Mouse (Mus musculus): ENCODE results near the gene Tcerg1l. TPM values are rescaled to one million over a fixed set of nuclear protein-coding genes. Genes with fewer than 3 reads are reported as not detected.

Gene Tcerg1l
- polyA plus RNA-seq, 1 experiment from 2014 or later = 28.4 TPM

DNA sequence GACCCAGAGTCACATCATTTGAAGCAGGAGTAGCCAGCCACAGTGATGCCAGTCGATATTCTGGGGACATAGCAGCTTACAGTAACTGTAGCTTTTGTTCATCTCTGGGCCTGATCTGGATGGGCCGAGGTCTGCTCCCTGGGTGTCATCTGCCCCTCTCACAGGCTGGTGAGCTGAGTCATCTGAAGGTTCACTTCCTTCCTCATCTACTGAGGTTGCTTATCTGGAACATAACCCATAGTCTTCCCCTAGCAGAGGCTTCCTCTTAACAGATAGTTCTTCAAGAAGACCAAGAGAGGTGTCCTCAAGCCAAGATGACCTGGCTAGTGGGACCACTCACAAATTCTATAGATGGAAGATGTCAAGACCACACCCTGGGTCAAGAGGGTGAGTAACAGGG, 192.4 kb downstream of the Tcerg1l start:
- H3K4me1 ChIP-seq = no peaks in the 10 kb centered on the region
- H3K9me3 ChIP-seq = no peaks in the 10 kb centered on the region
- ATAC-seq (replicated peaks) = no peak
- WGBS = 88% methylated on average over 2 of the region's 2 CpGs
- no peak overlapping the region for H3K4me2 ChIP-seq
- H3K27me3 ChIP-seq (replicated peaks) = no peaks in the 10 kb centered on the region
- H3K27ac ChIP-seq = no peak overlapping the region
- H3K36me3 ChIP-seq (replicated peaks) = no peaks in the 10 kb centered on the region
- H3K4me3 ChIP-seq = no peak overlapping the region
- H3K9ac ChIP-seq = no peak overlapping the region

DNA sequence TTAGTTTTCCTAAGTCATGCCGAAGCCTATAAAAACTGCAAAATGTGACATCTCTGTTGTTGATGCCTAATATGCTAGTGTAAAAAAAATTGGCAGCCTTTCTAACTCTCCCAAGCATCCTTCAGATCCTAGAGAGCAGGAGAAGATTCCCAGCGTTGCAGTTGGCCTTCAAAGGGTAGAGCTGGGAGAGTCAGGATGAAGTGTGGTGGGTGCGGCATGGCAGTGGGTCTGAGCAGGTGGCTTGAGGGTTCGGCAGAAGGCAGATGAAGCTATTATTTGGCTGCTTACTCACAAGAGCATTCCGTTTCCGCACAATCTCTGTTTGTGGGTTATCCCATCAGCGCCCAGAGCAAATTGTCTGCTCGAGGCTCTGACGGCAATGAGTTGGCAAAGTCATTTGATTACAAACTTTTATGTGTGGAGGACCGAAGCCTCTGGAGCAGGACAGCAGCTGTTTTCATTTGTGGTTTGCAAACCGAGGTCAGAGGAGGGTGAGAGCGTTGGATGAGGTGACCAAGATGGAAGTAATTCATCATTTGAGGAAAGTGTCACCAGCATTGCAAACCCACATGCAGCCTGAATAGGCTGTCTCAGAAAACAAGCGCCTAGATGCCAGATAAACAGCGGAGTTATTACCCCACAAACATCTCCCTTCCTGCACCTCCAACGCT, 195.2 kb downstream of the Tcerg1l start:
- ATAC-seq (replicated peaks) = no peak
- Histone ChIP-seq H3K4me3 (no peak overlapping the region), H3K9ac (no peak overlapping the region), H3K4me2 (no peak overlapping the region), H3K9me3 (no peaks in the 10 kb centered on the region), H3K27me3 (replicated peaks) (no peaks in the 10 kb centered on the region), H3K36me3 (replicated peaks) (no peaks in the 10 kb centered on the region), H3K27ac (no peak overlapping the region), H3K4me1 (no peaks in the 10 kb centered on the region)
- WGBS = 90% methylated on average over 15 of the region's 15 CpGs

DNA sequence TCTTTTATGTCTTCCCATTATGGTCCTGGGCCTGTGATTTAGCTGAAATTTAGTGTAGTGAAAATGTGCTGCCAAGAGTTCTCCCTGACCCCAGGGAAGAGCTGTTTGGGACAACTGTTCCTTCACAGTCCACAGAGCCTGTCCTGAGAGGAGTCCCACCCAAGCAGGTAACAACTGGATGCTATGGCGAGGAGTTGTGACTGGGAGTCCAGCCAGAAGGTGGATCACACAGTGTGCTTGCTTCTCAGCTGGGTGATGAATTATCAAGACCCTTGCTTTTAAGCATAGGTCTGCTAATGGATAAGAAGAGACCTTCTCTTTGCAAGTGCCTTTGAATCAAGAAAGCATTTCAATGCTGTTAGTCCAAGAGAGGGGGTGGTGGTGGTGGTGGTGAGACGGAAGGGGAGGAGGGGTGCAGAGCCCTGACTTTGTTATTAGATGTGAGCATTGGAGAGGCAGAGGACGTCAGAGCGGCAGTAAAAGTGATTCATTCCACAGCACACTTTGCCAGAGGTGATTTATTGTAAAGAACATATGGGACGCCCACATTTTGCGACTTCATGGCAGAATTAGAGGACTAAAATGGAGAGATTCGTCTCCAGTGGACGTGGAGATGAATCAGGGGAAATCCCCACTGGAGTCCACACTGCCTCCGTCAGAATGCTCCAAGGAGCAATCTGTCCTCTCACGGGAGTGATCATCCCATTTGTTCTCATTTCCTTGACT, 198.0 kb downstream of the Tcerg1l start:
- Histone ChIP-seq H3K36me3 (replicated peaks) (no peaks in the 10 kb centered on the region), H3K4me3 (no peak overlapping the region), H3K27ac (no peak overlapping the region), H3K9ac (no peak overlapping the region), H3K27me3 (replicated peaks) (no peaks in the 10 kb centered on the region), H3K4me1 (no peaks in the 10 kb centered on the region), H3K9me3 (no peaks in the 10 kb centered on the region), H3K4me2 (no peak overlapping the region)
- WGBS = 74% methylated on average over 10 of the region's 10 CpGs
- no peak for ATAC-seq (replicated peaks)

DNA sequence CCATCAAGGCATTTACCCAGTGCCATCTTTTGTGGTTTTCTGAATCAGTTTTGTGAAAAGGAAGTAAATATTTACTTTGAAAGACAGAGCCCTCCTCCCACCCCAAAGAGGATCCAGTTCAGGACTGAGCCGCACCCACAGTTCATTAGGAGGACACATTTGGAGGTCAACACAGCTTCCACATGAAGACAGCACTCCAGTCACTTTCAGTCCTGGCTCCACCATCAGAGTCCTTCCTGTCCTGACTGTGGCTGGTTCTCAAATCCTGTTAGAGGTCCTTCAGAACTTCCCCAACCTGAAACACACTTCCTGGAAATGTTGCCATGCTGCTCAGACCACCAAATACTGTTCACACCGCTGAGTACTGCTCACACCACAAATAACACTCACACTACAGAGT, 201.4 kb downstream of the Tcerg1l start:
- Histone ChIP-seq H3K27me3 (replicated peaks) (no peaks in the 10 kb centered on the region), H3K4me2 (no peak overlapping the region), H3K4me1 (no peaks in the 10 kb centered on the region), H3K9me3 (no peaks in the 10 kb centered on the region), H3K9ac (no peak overlapping the region), H3K36me3 (replicated peaks) (no peaks in the 10 kb centered on the region), H3K27ac (no peak overlapping the region), H3K4me3 (no peak overlapping the region)
- 90% methylated on average over 2 of the region's 2 CpGs for WGBS
- no peak for ATAC-seq (replicated peaks)

DNA sequence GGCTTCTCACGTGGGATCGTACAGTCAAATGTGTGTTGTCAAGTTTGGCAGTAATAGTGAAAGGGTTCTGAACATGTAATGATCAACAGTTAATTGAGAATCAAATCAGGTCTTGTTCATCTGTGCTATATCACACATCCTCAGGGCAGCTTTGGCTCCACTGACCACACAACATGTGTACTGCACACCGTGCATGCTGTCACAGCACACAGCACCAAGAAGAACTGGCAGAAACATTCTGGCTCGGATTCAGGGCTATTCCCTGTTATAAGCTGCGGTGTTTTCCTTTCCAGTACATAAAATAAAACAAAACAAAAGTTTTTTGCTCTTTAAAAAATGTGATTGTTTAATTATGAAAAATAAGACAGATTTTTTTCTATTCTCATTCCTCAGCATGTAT, 213.3 kb downstream of the Tcerg1l start:
- Histone ChIP-seq H3K27me3 (replicated peaks) (no peaks in the 10 kb centered on the region), H3K4me3 (no peak overlapping the region), H3K27ac (no peak overlapping the region), H3K36me3 (replicated peaks) (no peaks in the 10 kb centered on the region), H3K4me2 (no peak overlapping the region), H3K9ac (no peak overlapping the region), H3K9me3 (no peaks in the 10 kb centered on the region), H3K4me1 (peaks cover 5% of the 10 kb centered on the region; the same call in 1 of the 2 replicates)
- 87% methylated on average over 5 of the region's 5 CpGs for WGBS
- no peak for ATAC-seq (replicated peaks)

DNA sequence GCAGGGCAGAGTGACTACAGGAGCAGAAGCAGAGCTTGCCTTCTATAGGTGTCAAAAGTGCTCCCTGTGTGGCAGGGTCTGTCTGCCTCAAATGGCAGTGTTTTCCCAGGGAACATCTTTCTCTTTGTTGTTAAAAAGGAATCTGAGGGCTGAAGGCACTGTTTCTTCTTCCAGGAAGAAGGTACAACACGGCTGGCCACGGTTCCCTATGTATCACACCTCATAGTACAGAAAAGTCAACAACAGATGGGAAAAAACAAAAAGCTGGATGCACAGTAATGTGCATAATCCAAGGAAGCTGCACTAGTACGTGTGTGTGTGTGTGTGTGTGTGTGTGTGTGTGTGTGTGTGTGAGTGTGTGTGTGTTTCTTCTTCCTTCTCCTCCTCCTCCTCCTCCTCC, 215.3 kb downstream of the Tcerg1l start:
- H3K4me3 ChIP-seq = no peak overlapping the region
- no peaks in the 10 kb centered on the region for H3K9me3 ChIP-seq
- WGBS = 77% methylated on average over 3 of the region's 3 CpGs
- H3K36me3 ChIP-seq (replicated peaks) = no peaks in the 10 kb centered on the region
- ATAC-seq (replicated peaks) = no peak
- H3K4me1 ChIP-seq = peaks cover 5% of the 10 kb centered on the region; the same call in 1 of the 2 replicates
- H3K9ac ChIP-seq = no peak overlapping the region
- H3K4me2 ChIP-seq = no peak overlapping the region
- no peak overlapping the region for H3K27ac ChIP-seq
- H3K27me3 ChIP-seq (replicated peaks) = no peaks in the 10 kb centered on the region

DNA sequence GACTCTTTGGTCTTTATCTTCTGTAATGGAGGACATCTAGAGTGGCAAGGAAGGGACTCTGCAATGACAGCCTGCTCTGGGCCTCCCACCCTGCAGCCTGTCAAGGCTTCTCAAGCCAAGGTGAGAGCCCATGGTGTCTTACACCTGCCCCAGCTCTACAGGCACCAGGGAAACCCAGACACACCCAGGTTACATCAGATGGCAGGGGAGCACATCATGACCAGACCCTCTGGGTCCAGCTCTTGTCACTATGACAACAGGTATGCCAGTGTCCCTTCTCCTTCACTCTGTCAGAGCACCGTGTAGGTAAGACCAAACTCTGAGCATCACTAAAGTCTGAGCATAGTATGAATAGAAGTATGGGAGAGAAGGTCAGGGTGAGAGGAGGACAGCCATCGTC, 218.9 kb downstream of the Tcerg1l start:
- no peak overlapping the region for H3K9ac ChIP-seq
- no peak overlapping the region for H3K4me2 ChIP-seq
- ATAC-seq (replicated peaks) = no peak
- no peak overlapping the region for H3K4me3 ChIP-seq
- H3K27me3 ChIP-seq (replicated peaks) = no peaks in the 10 kb centered on the region
- peaks cover 5% of the 10 kb centered on the region; the same call in 1 of the 2 replicates for H3K4me1 ChIP-seq
- WGBS = 82% methylated on average over 2 of the region's 2 CpGs
- H3K9me3 ChIP-seq = no peaks in the 10 kb centered on the region
- no peaks in the 10 kb centered on the region for H3K36me3 ChIP-seq (replicated peaks)
- no peak overlapping the region for H3K27ac ChIP-seq

DNA sequence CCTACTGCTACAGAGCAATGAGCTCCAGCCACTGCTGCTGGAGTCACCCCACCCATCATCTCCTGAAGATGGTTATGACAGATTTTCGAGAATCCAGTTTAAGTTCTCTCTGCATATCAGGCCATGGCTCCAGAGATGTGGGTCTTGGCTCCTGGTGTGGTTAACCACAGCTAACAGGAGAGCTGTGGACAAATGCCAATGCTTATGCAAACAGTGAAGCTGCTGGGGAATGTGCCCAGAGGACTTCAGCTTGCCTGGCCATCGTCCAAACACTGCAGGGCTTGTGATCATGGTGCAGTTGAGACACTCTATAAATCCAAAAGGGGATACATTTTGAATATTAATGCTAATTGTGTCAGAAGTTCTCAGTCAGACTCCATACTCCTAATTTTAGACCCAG, 221.5 kb downstream of the Tcerg1l start:
- no peak for ATAC-seq (replicated peaks)

DNA sequence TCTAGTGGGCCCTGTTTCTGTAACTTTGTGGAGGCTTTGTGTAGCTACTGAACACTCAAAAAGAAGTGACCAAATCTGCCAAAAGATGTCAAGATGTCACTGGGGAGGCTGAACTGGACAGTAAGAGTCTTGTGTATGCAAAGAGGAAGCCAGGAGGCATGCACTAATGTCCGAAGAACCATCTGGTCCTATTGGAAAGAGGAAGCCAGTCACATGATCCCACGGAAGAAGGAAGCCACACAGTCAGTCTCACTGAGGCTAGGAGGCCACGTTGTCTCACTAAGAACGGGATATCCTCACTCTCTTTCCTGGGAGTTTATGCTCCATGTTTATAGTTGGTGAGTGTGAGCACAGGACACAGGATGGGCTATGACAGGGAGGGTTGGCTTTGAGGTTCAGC, 227.1 kb downstream of the Tcerg1l start:
- 88% methylated on average over 4 of the region's 4 CpGs for WGBS
- Histone ChIP-seq H3K27ac (no peak overlapping the region), H3K4me1 (no peaks in the 10 kb centered on the region), H3K9me3 (no peaks in the 10 kb centered on the region), H3K36me3 (replicated peaks) (no peaks in the 10 kb centered on the region), H3K4me3 (no peak overlapping the region), H3K27me3 (replicated peaks) (no peaks in the 10 kb centered on the region), H3K4me2 (no peak overlapping the region), H3K9ac (no peak overlapping the region)
- ATAC-seq (replicated peaks) = no peak

More for the DNA sequence above, 221.5 kb downstream of the Tcerg1l start:
- no peak overlapping the region for H3K27ac ChIP-seq
- no peaks in the 10 kb centered on the region for H3K27me3 ChIP-seq (replicated peaks)
- no peak overlapping the region for H3K9ac ChIP-seq
- no peaks in the 10 kb centered on the region for H3K4me1 ChIP-seq
- WGBS = 53% methylated on average over 2 of the region's 2 CpGs
- no peak overlapping the region for H3K4me2 ChIP-seq
- H3K9me3 ChIP-seq = no peaks in the 10 kb centered on the region
- H3K4me3 ChIP-seq = no peak overlapping the region
- no peaks in the 10 kb centered on the region for H3K36me3 ChIP-seq (replicated peaks)
